Mouse (Mus musculus): ENCODE measurements around the gene Cwc27.

The Cwc27 gene

GRCm38 (mm10) chr13:104763193-104763592 is 53.7 kb downstream of the Cwc27 start:
- no peak for DNase-seq

- no peak for DNase-seq
These were observed 54.5 kb downstream of the Cwc27 start for GRCm38 (mm10) chr13:104762401-104762800.

DNA sequence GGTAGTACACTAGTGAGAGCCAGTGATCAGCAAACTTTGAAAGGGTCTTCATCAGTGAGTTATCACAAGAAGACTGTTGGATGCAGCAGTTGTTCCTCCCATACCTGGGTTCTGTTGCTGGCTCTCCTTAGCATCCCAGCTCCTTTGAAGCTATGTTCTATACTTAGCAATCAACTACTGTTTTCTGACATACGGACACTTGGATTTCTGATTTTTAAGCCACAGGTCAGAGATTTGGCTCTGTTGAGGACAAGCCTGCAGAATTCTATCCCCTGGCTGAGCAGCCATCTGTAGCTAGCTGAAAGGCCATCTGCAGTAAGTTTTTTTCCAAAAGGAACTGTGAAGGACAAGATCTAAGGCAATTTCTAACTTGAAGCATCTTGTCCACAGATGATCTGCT is 57.6 kb downstream of the Cwc27 start:
- no peak for DNase-seq

- no peak for DNase-seq
These were observed 69.9 kb downstream of the Cwc27 start for GRCm38 (mm10) chr13:104747032-104747431.

DNA sequence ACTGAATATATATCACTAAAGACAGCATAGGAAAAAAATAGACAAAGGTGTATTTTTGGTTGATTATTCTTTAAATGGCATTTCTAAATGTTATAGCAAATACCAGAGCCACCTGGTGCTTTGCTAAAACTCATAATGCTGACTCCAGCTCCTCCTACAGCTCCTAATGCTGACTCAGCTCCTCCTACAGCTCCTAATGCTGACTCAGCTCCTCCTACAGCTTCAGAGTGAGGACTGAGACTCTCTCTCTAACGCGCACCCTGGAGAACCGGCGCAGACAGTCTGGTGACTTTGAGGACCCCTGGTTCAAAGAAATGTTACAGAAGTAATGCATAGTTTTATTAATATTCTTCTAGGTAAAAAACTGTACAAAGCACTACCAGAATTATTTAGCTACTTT is 74.1 kb downstream of the Cwc27 start:
- no peak for DNase-seq

DNA sequence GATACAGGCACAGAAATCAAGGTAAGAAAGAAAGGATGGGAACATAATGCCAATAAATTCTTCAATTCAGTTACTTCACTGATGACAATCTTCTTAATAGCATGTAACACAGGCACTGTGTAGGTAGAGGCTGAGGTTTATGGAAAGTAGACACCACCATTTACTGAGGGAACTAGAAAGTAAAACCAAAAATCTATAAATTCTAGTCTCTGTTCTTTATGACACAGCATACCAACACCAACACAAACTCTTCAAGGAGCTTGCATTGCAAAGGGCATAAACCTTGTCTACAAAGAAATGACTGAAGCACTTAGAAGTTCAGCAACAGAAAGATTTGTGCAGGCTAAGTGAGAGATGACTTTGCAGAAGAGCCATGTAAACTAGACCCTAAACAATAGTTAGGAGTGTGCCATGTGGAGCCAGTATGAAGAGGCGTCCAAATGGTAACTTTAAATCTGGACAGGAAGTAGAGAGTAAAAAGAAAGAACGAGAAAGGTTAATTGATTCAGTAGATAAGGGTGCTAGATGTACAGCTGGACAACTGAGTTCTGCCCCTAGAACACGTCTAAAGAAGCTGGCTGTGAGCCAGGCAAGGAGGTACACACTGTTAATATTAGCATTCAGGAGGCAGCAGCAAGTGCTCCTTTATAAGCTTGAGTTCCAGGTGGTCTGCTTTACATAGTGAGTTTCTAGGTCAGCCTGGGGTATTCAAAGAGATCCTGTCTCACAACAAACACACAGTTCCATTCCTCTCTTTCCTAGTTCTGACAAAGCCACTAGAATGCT is 87.5 kb downstream of the Cwc27 start:
- DNase-seq = no peak

DNA sequence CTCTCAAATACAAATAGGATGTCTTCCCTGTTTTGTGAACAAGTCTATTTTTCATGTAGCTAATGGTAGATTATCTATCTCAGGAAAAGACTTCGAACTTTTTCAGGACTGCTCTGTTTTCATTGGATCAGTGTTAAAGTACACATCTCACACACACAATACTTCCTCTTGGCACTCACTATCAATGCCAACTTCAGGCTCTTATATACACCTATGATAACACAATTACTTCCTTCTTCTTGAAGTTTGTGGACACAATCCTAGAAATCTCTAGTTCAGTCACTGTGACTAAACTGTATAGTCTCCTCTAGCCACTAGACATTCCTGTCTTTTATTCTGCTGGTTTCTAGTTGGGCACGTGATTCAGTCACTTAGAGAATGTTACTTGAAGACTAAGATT is 89.3 kb downstream of the Cwc27 start:
- DNase-seq = no peak

- DNase-seq = no peak
These were observed 96.8 kb downstream of the Cwc27 start for GRCm38 (mm10) chr13:104720133-104720532.

GRCm38 (mm10) chr13:104694612-104695355 is 122.2 kb downstream of the Cwc27 start:
- peak; percentile 8 to 29 for DNase-seq

GRCm38 (mm10) chr13:104692710-104693109 is 124.2 kb downstream of the Cwc27 start:
- no peak for DNase-seq

GRCm38 (mm10) chr13:104685537-104685936 is 131.4 kb downstream of the Cwc27 start:
- DNase-seq = no peak

DNA sequence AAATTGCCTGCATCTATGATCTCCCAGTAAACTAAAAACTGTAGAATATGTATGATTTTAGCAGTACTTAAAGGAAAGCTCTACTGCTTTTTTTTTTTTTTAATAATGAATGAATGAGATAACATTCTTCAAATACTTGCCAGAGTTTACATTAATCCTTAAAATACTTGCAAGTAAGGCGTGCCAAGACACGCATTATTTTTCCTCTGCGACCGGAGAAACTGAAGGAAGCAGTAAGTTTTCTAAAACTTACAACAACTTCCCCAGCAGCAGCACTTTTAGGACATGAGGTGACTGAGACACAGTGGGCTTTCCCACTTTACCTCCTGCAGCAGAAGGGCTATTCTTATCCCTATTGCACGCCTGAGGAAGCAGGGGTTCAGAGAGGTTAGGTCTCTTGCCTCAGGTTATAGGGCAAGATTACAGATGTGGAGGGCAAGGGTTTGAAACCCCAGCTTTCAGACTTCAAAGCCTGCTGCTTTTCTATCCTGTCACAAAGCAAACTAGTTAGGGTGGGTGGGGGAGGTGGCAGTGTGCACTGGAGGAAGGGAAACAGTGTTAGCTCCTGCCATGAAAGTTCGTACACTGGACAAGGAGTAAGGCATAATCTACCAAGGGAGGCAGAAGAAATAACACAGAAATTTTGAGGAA is 132.5 kb downstream of the Cwc27 start:
- no peak for DNase-seq

DNA sequence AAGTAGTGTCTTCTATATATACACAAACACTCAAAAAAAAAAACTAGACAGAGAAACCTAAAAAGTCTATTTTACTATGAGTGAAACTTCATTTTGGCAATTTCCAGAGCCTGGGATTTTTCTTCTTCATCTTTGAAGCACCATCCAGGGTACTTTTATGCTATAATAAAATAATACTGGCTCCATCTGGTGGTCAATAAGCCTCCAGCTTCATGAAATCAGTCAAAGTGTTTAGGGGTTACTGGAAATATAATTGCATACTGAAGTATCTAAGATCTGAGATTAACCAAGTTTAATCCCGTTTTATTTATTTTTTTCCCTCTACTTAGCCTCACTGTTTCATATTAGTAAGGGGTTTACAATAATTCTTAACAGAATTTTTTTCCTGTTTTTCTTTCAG is 135.7 kb downstream of the Cwc27 start:
- peak; percentile 9 to 30 for DNase-seq

DNA sequence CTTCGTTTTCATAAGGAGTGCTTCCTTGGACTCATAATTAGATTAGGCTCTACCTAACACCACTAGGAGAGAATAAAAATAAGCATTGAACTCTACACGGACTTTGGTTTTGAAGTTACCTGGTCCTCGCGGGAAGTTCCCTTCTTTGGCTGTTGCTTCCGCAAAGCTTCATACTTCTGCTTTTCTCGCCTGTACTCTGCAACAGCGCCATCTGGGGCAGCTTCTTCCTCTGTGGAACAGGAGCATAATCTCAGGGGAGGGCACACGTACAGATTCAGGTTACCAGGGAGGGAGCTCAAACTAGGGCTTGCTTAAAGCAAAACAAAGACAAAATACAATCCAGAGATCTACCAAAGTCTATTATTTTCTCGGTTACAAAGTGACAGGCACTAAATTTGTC is 155.8 kb downstream of the Cwc27 start:
- no peak for DNase-seq

GRCm38 (mm10) chr13:104660042-104660680 is 156.8 kb downstream of the Cwc27 start:
- DNase-seq = no peak

DNA sequence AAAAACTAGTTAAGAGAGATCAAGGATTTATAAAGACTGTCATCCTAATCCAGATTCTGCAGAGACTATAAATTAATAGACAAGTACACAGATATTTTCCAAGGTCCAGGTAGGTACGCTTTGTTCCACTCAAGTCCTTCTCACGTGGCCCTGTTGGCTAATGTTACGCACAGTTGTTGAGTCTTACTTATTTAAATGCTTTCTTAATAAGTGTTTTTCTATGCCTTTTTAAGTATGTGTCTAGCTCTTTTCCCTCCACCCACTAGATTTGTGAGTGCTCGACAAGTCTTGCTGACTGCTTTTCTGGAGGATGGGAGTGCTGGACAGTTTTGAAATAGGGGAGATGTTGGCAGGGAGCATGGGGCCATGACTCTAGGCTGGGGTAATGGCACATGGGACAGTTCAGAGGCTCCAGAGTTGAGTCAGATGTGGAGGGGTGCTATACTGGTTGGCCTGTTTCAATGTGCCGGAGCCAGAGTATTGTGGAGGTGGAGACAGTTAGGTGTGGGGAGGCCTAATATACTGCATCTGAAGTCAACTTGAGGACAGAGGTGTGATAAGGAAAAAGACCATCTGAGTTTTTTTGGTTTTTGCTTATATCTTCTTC is 160.2 kb downstream of the Cwc27 start:
- DNase-seq = no peak

DNA sequence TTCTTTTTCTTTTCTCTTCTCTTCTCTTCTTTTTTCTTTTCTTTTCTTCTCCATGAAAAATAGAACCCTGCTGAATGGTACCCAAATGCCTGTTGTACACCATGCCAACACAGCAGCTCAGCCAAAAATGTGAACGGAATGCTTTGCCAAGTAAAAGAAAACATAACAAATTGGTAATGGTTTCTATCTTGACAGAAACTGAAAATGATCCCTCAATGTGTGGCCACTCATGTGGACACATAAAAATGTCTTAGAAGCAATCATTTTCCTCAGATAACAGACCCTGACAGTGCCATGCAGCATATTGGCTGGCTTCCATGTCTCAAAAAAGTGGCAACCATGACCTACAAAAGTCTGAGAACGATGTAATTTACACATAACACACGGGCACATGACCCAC is 161.8 kb downstream of the Cwc27 start:
- DNase-seq = no peak

DNA sequence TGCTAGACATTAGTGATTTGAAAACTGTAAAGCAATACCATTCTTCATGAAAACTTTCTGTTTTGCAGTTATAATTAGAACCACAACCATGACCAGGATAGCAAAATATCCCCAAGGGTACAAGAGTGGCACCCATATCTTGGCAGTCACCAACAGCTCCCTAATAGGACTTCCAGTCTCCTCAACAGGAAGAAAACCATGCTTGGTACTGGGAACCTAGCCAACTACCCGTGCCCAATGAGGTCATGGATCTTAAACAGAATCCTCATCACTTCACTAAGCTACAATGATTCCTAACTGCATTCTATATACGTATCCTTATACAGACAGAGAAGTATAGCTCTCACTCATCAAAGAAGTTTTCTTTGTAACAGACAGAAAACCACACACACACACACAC is 165.2 kb downstream of the Cwc27 start:
- DNase-seq = no peak

DNA sequence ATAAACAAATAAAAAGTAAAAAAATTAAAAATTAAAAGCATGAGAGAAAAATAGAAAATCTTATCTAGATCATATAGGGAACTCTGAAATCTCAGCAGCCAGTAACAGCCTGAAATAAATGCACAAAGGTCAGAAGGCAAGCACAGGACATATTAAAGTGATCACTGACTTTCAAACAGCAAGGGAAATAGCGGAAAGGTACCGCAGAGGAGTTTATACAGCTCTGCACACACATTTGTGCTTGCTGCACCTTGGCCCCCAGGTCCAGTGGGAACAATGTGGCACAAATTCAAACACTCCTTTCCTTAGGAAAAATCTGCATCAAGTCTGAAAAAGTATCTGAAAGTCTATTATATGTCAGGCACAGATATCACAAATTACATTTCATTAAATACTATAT is 166.3 kb downstream of the Cwc27 start:
- DNase-seq = no peak

- no peak for DNase-seq
These were observed 166.8 kb downstream of the Cwc27 start for GRCm38 (mm10) chr13:104650145-104650544.

GRCm38 (mm10) chr13:104645778-104646425 is 171.0 kb downstream of the Cwc27 start:
- DNase-seq = no peak

GRCm38 (mm10) chr13:104644185-104644584 is 172.8 kb downstream of the Cwc27 start:
- DNase-seq = no peak

Data from kidney, adult 8-10 months (tissue).